Mouse (Mus musculus) activated CD4-positive, CD25-positive, alpha-beta regulatory T cell, adult 4 months (primary cell): Measurements from ENCODE around the gene Brpf3. TPM values are rescaled to one million over a fixed set of nuclear protein-coding genes. Genes with fewer than 3 reads are reported as not detected.
A peak's percentile ranks its signal among the peaks of the same experiment; 100 is the strongest.

Experiments used
- ATAC-seq: one replicate; pipeline ENCODE4 v1.8.0; 2017
- polyA plus RNA-seq, 2 experiments: library from polyadenylated mRNA; unstranded; fragments of 100-300 nt; shearing (Covaris generic); gene quantifications; one replicate each; pipeline ENCODE4 v1.2.1; 2017

Brpf3 gene
- polyA plus RNA-seq, 2 experiments from 2014 or later = 2.4 to 5.5 TPM

DNA sequence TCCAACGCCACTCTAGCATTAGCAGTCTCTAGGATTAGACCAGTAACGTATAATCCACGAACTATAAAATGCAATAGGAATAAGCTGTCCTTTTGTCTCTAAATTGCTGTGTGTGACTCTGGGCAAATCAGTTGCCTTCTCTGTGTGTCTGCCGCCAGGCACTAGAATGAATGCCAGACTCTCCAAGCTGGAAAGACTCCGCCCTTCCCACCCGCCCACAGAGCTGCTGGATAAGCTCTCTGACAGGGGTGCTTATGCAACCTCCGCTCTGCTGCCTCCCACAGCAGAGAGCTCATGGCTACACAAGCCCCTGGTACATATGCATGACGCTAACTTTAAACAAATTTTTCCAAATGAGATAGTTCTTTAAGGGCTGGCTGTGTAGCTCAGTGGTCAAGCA, 74.4 kb downstream of the Brpf3 start:
- ATAC-seq = no peak

DNA sequence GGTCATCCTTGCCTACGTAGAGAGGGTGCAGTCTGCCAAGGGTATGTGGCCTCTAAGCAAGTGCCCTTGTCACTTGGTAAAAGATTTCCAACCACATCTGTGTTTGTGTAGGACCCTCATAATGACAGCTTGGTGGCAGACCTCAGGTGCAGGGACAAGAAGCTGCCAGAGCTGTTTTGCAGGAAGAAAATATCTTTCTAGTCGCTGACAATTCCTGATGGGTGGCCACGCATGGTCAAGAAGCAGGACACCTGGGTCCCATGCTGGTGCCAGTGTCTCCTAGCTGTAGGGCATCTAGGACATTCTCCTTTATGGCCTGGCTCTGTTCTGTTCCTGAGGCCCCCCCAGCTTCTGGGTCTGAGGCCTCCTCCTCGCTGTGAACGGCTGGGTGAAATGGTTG, 75.4 kb downstream of the Brpf3 start:
- no peak for ATAC-seq

DNA sequence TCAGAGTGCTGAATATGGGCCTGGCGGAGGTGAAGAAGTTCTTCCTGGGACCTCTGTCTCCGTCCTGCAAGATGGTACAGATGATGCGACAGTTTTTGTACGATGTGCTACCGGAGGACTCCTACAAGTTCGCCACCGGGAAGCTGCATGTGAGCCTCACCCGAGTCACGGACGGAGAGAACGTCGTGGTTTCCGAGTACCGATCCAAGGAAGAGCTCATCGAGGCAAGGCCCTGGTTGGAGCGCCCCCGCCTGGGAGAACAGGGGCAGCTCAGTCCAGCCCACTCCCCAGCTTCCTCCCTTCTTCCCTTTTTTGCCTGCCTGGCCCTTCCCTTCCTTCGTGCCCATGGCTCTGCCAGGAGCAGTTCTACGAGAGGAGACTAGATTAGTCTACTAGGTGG, 75.9 kb downstream of the Brpf3 start:
- no peak for ATAC-seq

DNA sequence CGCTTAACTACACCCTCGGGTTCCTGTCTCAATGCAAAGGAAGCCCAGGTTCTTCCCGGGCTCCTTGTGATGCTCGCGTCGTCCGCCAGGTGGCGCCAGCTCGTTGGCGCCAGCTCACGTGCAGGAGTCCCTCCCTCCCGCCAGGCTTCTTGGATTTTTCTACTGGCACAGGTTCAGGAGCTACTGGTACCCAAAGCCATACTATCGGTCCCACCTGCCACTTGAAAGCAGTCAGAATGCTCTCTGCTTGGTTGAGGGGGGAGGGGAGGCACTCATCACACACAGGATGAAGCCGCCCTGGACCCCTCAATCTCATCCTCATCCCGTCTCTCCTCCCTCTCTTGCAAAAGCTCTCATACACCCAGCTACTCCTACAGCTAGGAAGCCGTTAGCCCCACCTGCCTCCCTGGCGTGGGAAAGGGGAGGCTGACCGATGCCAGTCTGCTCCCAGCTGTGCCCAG, 79.1 kb downstream of the Brpf3 start:
- ATAC-seq = no peak

DNA sequence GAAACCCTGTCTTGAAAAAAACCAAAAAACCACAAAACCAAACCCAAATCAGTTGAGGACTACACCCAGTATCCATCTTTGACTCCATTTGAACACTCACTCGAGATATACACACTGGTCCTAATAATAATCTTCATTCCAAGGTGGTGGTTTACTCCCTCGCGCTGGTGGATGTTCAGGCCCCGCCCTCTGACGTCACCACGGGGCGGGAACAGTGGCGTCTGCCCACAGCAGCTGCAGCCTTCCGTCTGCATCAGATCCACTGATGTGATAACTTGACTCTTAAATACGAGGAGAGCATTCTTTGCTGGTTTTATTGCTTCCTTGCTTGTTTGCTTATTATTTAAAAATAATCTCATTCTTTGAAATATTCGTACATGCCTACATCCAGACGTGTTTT, 81.4 kb downstream of the Brpf3 start:
- ATAC-seq = peak; percentile 91

DNA sequence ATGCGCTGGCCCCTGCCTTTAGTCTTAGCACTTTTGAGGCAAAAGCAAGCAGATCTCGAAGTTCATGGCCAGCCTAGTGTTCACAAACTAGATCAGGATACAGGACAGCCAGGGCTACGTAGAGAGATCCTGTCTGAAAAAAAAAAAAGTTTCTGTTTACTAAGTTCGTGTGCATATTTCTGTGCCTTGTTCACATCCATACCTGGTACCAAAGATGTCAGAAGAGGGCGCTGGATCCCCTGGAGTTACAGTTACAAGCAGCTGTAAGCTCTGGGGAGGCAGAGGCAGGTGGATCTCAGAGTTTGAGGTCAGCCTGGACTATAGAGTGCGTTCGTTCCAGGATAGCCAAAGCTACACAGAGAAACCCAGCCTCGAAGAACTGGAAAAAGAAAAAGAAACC, 81.9 kb downstream of the Brpf3 start:
- ATAC-seq = peak; percentile 45

DNA sequence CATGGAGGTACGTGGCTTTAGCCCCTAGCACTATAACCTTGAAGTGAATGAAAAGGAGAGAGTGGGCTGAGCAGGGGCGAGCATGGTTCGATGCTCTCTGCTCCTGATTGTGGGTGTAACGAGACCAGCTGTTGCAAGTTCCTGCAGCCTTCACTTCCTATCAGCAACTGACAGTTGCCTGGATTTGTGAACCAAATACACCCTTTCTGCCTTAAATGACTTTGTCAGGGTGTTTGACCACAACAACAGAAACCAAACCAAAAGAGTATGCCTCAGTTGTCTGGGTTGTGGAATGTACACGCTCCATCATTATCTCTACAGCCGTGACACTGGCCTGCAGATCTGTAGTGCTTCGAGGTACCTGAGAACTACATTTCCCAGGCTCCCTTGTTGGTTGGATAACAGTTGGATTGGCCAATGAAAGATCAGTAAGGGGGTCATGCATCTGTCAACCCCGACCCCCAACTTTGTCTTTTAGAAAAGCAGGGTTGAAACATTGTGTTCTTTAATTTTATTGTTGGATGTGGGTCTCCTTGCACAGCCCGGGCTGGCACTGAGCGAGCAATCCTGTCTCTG, 83.1 kb downstream of the Brpf3 start:
- no peak for ATAC-seq

DNA sequence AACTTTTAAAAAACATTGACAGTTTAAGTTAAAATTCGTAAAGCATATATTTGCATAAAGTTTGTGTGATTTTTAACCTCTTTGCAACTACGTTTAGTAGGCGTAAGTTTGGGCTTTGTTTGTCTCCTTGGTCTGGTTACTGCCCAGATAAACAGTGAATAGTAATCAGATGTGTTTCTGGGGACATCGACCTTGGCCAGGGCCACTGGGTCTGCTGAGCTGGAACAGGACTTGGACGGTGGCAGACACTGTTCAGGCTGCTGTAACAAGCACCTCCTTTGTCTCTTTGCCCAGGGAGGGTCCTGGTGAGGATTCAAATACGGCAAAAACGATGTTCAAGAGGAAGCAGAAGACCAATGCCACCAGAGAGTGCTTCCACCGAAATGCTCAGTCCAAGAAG, 84.3 kb downstream of the Brpf3 start:
- no peak for ATAC-seq

DNA sequence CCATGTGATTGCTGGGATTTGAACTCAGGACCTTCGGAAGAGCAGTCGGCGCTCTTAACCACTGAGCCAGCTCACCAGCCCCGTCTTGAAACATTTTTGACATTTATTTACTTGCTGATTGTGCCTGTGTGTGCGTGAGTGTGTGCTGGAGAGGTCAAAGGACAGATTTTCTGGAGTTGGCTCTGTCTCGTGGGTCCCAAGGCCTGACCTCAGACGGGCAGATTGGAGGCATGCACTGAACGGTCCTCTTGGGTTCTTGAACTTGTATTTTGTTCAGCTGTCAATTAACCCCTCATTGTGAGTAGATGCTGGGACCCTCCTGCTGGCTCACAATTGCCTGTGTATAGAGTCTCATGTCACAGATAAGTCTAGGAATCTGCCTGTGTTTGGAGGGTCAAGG, 85.4 kb downstream of the Brpf3 start:
- ATAC-seq = no peak

Other genes starting within 250 kb of the Brpf3 start
- gene Clps, start 240.3 kb upstream of the Brpf3 start, polyA plus RNA-seq = not detected
- gene Lhfpl5, start 225.4 kb upstream of the Brpf3 start, polyA plus RNA-seq = 1 to 10 TPM in 1 of 2 experiments, under 1 TPM in 1; 0.64 to 1.7 TPM
- 100 to 1,000 TPM; 204 to 207 TPM for gene Srpk1, start 178.4 kb upstream of the Brpf3 start, polyA plus RNA-seq
- gene Slc26a8, start 110.9 kb upstream of the Brpf3 start, polyA plus RNA-seq = not detected
- 10 to 100 TPM; 17.5 to 22.4 TPM for gene Mapk14, start 109.8 kb upstream of the Brpf3 start, polyA plus RNA-seq
- gene AC170998.1, start 75.0 kb upstream of the Brpf3 start, polyA plus RNA-seq = 1 to 10 TPM; 4.1 to 7.7 TPM
- gene Mapk13, start 31.8 kb upstream of the Brpf3 start, polyA plus RNA-seq = not detected
- not detected for gene Pnpla1, start 57.3 kb downstream of the Brpf3 start, polyA plus RNA-seq
- gene 4930539E08Rik, start 114.2 kb downstream of the Brpf3 start, polyA plus RNA-seq = 1 to 10 TPM; 1.5 to 1.6 TPM
- gene Pxt1, start 142.8 kb downstream of the Brpf3 start, polyA plus RNA-seq = under 1 TPM in 1 of 2 experiments, not detected in 1; 0.77 TPM
- gene Kctd20, start 150.9 kb downstream of the Brpf3 start, polyA plus RNA-seq = 10 to 100 TPM; 32.0 to 47.5 TPM
- gene Stk38, start 206.9 kb downstream of the Brpf3 start, polyA plus RNA-seq = 100 to 1,000 TPM; 196 to 222 TPM
- gene Srsf3, start 231.5 kb downstream of the Brpf3 start, polyA plus RNA-seq = 100 to 1,000 TPM; 265 to 364 TPM